Mouse (Mus musculus) embryonic fibroblast, embryonic 13.5 days (primary cell): ENCODE data around the gene 1810010H24Rik.

Experiments used
- CTCF ChIP-seq: IDR thresholded peaks from 2 replicates; pipeline ENCODE4 v1.5.1; 2011; ENCODE audit warnings: mild to moderate bottlenecking, control low read depth, low read length, moderate library complexity, borderline replicate concordance; ENCODE audit not compliant: insufficient read depth
- POLR2A ChIP-seq: IDR thresholded peaks from 2 replicates; pipeline ENCODE4 v1.6.1; 2011; ENCODE audit warnings: low read depth, mild to moderate bottlenecking, control low read depth, low read length, moderate library complexity

GRCm38 (mm10) chr11:107010447-107010846 lies 15.0 kb upstream of the 1810010H24Rik start:
- no peak for TF ChIP-seq POLR2A
- TF ChIP-seq CTCF: no peak
